Mouse (Mus musculus): ENCODE data around the gene Sart3. TPM values are rescaled to one million over a fixed set of nuclear protein-coding genes. Genes with fewer than 3 reads are reported as not detected.
A peak's percentile ranks its signal among the peaks of the same experiment; 100 is the strongest.

The Sart3 gene
- total and polyA plus RNA-seq, 3 experiments: 10.2 to 14.4 (median 12.2) TPM

DNA sequence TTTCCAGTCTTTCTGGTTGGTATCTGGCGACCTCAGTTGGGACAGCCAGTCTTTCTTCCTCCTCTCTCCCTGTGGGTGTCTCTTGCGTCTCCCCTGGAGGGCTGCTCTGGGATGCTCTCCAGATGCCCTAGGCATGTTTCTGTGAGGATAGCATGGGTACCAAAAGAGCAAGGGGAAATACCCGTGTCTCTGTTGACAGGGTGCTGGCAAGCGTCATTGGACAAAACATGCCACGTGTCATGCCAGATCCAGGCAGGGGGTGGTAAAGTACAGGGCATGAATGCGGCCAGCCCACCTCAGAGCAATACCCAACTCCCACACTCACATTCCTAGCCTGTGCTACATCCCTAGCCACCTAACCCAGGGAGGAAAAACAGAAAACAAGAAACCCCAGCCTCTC lies 45.7 kb downstream of the Sart3 start:
- no peaks in the 10 kb centered on the region for H3K4me1 ChIP-seq (ENCODE audit: control insufficient read depth, insufficient read depth, low read length)
- no peaks in the 10 kb centered on the region for H3K36me3 ChIP-seq (ENCODE audit: control insufficient read depth, insufficient read depth, low read length)
- H3K9ac ChIP-seq (ENCODE audit: low read depth, low read length): no peak overlapping the region
- H3K4me3 ChIP-seq: no peak overlapping the region
- no peak for TF ChIP-seq EP300 (IDR thresholded peaks at IDR 0.05; ENCODE audit: insufficient read depth, low read depth, low read length)
- no peak for TF ChIP-seq POLR2A (IDR thresholded peaks at IDR 0.05; ENCODE audit: insufficient read depth, low read depth, low read length)
- no peak for TF ChIP-seq CTCF (IDR thresholded peaks at IDR 0.05)
- intact Hi-C loops (cut with DNase I): no loop called here
- no peak for DNase-seq
- no peaks in the 10 kb centered on the region for H3K79me2 ChIP-seq (replicated peaks; ENCODE audit: control insufficient read depth, insufficient read depth, low read length)
- H3K27me3 ChIP-seq (ENCODE audit: control insufficient read depth, insufficient read depth, low read length): no peaks in the 10 kb centered on the region
- WGBS: 52% methylated on average over 6 of the region's 6 CpGs
- no peak overlapping the region for H3K27ac ChIP-seq

GRCm38 (mm10) chr5:113725417-113725816 lies 46.9 kb downstream of the Sart3 start:
- no peak for DNase-seq
- Histone ChIP-seq H3K4me3 (no peak overlapping the region), H3K36me3 (ENCODE audit: control insufficient read depth, insufficient read depth, low read length) (no peaks in the 10 kb centered on the region), H3K27me3 (ENCODE audit: control insufficient read depth, insufficient read depth, low read length) (no peaks in the 10 kb centered on the region), H3K4me1 (ENCODE audit: control insufficient read depth, insufficient read depth, low read length) (no peaks in the 10 kb centered on the region), H3K27ac (no peak overlapping the region), H3K79me2 (replicated peaks; ENCODE audit: control insufficient read depth, insufficient read depth, low read length) (no peaks in the 10 kb centered on the region), H3K9ac (ENCODE audit: low read depth, low read length) (no peak overlapping the region)
- intact Hi-C loops (cut with DNase I): loop anchor here (2.0 kb wide), 1 partner anchor 359 kb away; no protein-coding TSS in a partner anchor
- TF ChIP-seq POLR2A (IDR thresholded peaks at IDR 0.05; ENCODE audit: insufficient read depth, low read depth, low read length): no peak
- TF ChIP-seq CTCF (IDR thresholded peaks at IDR 0.05): no peak
- TF ChIP-seq EP300 (IDR thresholded peaks at IDR 0.05; ENCODE audit: insufficient read depth, low read depth, low read length): no peak
- WGBS: 65% methylated on average over 12 of the region's 12 CpGs

GRCm38 (mm10) chr5:113724446-113724845 lies 47.9 kb downstream of the Sart3 start, which contains the start of gene 1700069L16Rik:
Gene 1700069L16Rik (minus strand): TSS chr5:113724772.
- TF ChIP-seq EP300 (IDR thresholded peaks at IDR 0.05; ENCODE audit: insufficient read depth, low read depth, low read length): peak; percentile 69; the same call in 1 of the 2 replicates
- peak; percentile 95 for TF ChIP-seq CTCF (IDR thresholded peaks at IDR 0.05)
- TF ChIP-seq POLR2A (IDR thresholded peaks at IDR 0.05; ENCODE audit: insufficient read depth, low read depth, low read length): no peak
- Histone ChIP-seq H3K27me3 (ENCODE audit: control insufficient read depth, insufficient read depth, low read length) (no peaks in the 10 kb centered on the region), H3K4me1 (ENCODE audit: control insufficient read depth, insufficient read depth, low read length) (no peaks in the 10 kb centered on the region), H3K36me3 (ENCODE audit: control insufficient read depth, insufficient read depth, low read length) (no peaks in the 10 kb centered on the region), H3K27ac (no peak within 1 kb of the TSS), H3K4me3 (no peak within 1 kb of the TSS), H3K79me2 (replicated peaks; ENCODE audit: control insufficient read depth, insufficient read depth, low read length) (no peaks in the 10 kb centered on the region), H3K9ac (ENCODE audit: low read depth, low read length) (no peak within 1 kb of the TSS)
- intact Hi-C loops (cut with DNase I): loop anchor here (1.0 to 5.0 kb wide), 4 partner anchors 52 to 358 kb away; no protein-coding TSS in a partner anchor
- DNase-seq: peak; percentile 79 to 87
- WGBS: 6% methylated on average over 15 of the region's 15 CpGs

GRCm38 (mm10) chr5:113723567-113724237 lies 48.6 kb downstream of the Sart3 start:
- no peak for DNase-seq
- Histone ChIP-seq H3K27me3 (ENCODE audit: control insufficient read depth, insufficient read depth, low read length) (no peaks in the 10 kb centered on the region), H3K4me1 (ENCODE audit: control insufficient read depth, insufficient read depth, low read length) (no peaks in the 10 kb centered on the region), H3K36me3 (ENCODE audit: control insufficient read depth, insufficient read depth, low read length) (no peaks in the 10 kb centered on the region), H3K79me2 (replicated peaks; ENCODE audit: control insufficient read depth, insufficient read depth, low read length) (no peaks in the 10 kb centered on the region), H3K9ac (ENCODE audit: low read depth, low read length) (no peak overlapping the region), H3K27ac (no peak overlapping the region), H3K4me3 (no peak overlapping the region)
- WGBS: 31% methylated on average over 8 of the region's 8 CpGs
- no peak for TF ChIP-seq CTCF (IDR thresholded peaks at IDR 0.05)
- intact Hi-C loops (cut with DNase I): loop anchor here (1.0 to 5.0 kb wide), 4 partner anchors 51 to 357 kb away; no protein-coding TSS in a partner anchor

DNA sequence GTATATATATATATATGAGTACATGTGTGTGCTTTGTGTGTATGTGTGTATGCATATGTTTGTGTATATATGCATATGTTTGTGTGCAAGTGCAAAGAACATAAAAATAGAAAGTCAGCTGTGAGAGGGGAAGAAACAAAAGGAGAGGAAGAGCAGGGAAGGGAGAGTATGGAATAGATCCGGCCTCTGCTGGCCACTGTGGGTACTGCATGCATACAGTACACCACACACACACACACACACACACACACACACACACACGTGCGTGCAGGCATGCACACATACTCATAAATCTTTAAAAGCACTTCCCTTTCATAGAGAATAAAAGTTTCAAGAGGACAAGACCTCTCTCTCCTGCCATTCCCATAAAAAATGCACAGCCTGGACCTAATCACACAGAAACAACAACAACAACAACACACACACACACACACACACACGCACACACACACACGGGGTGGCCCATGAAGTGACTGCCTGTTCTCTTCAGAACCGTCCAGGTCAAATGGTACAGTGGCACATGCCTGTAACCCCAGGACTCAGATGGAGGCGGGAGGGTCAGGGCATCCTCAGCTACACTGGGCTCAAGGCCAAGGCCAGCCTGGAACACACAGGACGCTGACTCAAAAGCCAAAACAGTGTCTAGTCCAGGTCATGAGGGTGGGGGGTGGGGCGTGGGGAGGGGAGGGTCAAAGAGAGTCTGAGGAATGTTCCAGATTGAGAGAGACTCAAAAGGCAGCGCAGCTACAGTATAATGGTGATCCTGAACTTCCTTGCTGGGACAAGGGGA lies 49.9 kb downstream of the Sart3 start:
- H3K4me1 ChIP-seq (ENCODE audit: control insufficient read depth, insufficient read depth, low read length): no peaks in the 10 kb centered on the region
- H3K79me2 ChIP-seq (replicated peaks; ENCODE audit: control insufficient read depth, insufficient read depth, low read length): no peaks in the 10 kb centered on the region
- WGBS: 78% methylated on average over 10 of the region's 10 CpGs
- no peak overlapping the region for H3K9ac ChIP-seq (ENCODE audit: low read depth, low read length)
- TF ChIP-seq POLR2A (IDR thresholded peaks at IDR 0.05; ENCODE audit: insufficient read depth, low read depth, low read length) (no peak), CTCF (IDR thresholded peaks at IDR 0.05) (peak; percentile 55)
- H3K36me3 ChIP-seq (ENCODE audit: control insufficient read depth, insufficient read depth, low read length): no peaks in the 10 kb centered on the region
- no peaks in the 10 kb centered on the region for H3K27me3 ChIP-seq (ENCODE audit: control insufficient read depth, insufficient read depth, low read length)
- intact Hi-C loops (cut with DNase I): loop anchor here (5.0 kb wide), 2 partner anchors 50 to 135 kb away; no protein-coding TSS in a partner anchor
- no peak overlapping the region for H3K4me3 ChIP-seq
- DNase-seq: no peak
- no peak overlapping the region for H3K27ac ChIP-seq

DNA sequence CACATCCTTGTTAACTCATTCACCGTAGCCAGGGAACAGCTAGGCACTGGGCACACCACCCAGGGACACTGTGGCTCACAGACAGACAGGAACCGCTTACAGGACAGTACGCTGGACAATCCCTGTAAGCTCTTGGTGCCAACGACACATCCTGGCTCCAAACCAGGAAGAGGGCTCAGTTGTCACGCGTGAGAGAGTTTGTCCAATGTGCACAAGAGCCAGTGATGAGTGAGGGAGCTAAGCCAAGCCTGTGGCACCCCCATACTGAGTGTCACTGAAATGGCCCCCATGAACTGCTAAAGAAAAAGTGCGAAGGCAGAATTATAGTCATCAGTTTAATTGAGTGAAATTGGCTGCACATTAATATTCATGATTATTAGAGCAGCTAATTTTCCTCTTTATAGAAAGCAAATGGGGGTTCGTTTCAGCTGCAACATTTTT lies 53.1 kb downstream of the Sart3 start:
- TF ChIP-seq CTCF (IDR thresholded peaks at IDR 0.05) (no peak), EP300 (IDR thresholded peaks at IDR 0.05; ENCODE audit: insufficient read depth, low read depth, low read length) (no peak), POLR2A (IDR thresholded peaks at IDR 0.05; ENCODE audit: insufficient read depth, low read depth, low read length) (no peak)
- Histone ChIP-seq H3K27ac (no peak overlapping the region), H3K79me2 (replicated peaks; ENCODE audit: control insufficient read depth, insufficient read depth, low read length) (no peaks in the 10 kb centered on the region), H3K36me3 (ENCODE audit: control insufficient read depth, insufficient read depth, low read length) (no peaks in the 10 kb centered on the region), H3K27me3 (ENCODE audit: control insufficient read depth, insufficient read depth, low read length) (no peaks in the 10 kb centered on the region), H3K4me1 (ENCODE audit: control insufficient read depth, insufficient read depth, low read length) (no peaks in the 10 kb centered on the region), H3K9ac (ENCODE audit: low read depth, low read length) (no peak overlapping the region), H3K4me3 (no peak overlapping the region)
- DNase-seq: no peak
- intact Hi-C loops (cut with DNase I): no loop called here
- WGBS: 72% methylated on average over 8 of the region's 8 CpGs
